Mouse (Mus musculus) gastrocnemius, postnatal 25 days (tissue): ENCODE results near the gene Sox8. TPM values are rescaled to one million over a fixed set of nuclear protein-coding genes. Genes with fewer than 3 reads are reported as not detected.

Experiments used
- DNase-seq: peaks from one replicate; pipeline ENCODE4 v3.0.0; 2022
- long read RNA-seq, 2 experiments: library from polyadenylated mRNA; stranded (forward); transcript quantifications; one replicate each; pipeline ENCODE4 v2.0.0; 2021
- total RNA-seq, 2 experiments: library from RNA; stranded (reverse); gene quantifications; 1 replicate in 1 of 2; 2 replicates in 1 of 2; pipeline ENCODE4 v1.2.3; 2021

Sox8 gene
- 1 to 10 TPM; 1.4 to 2.3 TPM for total RNA-seq
- long read RNA-seq, experiment 1, partial matches to known transcripts, result 0 of 1 reads
- long read RNA-seq, experiment 1, other reads (novel, unspliced or antisense), result 1 of 1 reads
- long read RNA-seq, experiment 2, partial matches to known transcripts, result 0 of 8 reads
- long read RNA-seq, experiment 2, other reads (novel, unspliced or antisense), result 4 of 8 reads

DNA sequence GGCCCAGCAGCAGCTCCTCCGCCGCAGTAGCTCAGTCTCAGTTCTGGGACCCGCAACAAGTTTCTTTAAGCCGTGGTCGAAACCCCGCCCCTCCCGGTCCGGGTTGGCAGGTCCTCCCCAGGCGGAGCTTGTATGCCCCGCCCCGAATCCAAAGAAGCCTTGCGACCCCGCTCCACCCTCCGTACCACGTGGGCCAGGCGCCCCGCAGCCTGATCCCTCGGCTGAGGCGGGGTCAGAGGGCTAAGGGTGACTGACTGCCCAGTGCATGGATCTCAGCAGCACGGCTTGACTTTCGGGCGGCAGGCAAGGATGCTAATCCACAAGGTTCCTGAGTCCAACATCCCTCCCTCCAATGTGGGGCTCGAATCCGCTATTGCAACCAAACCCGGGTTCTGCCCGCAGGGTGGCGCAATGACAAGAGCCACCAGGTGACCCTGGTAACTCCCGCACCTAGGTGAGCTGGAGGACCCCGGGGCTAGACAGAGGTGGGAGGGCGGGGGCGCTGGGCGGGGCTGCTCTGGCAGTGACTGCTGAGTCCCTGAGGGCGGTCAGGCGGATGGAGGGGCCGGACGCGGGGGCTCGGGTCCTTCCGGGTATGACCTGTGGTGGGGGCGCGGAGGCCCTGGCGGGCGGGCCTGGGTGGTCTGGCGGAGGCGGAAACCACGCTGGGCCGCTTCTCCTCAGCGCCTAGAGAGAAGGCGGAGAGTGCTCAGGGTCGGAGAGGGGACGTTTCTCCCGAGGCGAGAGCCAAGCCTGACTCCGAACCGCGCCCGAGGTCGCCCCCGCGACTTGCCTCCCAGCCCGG lies at the start of gene Sox8:
Gene Sox8, minus strand, starts transcription at position 39 of the 805 bp plus-strand sequence.
- peak; percentile 89 for DNase-seq

DNA sequence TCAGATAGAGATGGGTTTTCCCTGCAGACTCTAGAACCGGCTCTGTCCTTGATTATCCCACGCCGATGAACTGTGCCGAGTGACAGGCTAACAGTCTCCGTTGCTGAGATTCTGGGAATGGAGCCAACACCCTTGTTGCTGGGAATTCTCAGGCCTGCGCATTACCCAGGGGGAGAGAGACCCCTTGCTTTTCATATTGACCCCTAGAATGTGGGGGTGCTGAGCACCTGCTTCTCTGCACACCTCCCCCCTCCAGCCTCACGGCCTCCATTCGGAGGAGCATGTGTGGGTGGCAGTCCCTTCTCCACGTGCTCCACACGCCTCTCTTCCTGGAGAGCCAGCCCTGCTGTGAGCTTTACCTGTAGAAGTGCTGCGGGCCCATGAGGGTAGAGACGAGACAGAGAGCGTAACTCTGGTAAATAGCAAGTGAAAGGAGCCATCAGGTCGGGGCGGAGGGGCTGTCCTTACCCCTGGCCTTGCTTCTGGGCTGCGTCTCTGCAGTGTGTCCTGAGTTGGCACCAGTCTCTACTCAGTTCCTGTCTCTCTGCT lies 48.1 kb upstream of the Sox8 start:
- DNase-seq, result no peak

DNA sequence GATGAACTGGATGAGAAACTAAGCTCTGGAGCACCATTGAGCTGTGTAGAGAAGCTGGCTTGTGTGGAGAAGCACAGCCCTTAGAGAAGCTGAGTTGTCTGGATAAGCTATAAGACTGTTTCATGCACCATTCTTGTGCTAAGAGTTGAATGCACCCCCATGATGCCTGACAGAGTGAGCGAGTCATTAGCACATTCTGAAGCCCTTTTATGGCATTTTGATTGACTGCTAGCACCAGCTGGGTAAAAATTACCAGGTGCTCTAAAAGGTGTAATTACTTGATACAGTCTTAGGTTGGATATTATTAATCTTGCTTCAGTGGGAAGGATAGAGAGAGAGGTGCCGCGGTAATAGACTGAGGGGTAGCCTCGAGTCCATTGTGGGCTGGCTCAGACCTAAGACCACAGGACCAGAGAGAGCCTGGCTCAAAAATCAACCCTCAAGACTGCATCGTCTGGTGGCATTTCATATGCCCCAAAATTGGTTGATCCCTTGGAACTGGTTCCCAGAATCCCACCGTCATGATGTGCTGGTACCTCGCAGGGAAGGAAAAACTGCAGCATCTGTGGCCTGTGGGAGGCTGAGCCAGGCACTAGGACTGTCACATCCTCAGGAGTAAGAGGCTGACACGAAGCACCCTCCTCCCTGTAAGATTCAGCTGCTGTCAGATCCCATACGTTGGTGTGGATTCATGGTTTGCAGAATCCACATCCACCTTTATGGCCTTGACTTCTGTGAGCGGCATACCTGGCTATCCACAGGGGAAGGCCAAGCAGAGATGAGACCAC lies 44.4 kb upstream of the Sox8 start:
- DNase-seq, result no peak

DNA sequence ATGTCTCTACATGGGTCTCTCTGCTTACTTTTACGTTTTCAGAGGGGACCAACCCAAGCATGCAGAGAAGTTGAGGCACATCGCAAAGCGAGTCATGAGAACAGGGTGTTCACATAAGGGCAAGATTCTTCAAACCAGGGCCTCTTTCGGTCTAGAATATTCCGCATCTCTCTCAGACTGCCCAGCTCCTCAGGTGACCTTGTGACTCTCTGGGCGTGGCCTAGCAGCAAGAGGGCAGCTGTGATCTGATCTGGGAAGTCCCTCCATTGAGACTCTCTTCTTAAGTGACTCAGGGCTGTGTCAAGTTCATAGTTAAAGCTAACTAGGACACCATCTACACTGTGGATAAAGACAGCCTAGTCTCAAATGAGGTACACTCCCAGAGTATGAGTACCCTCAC lies 42.8 kb upstream of the Sox8 start:
- no peak for DNase-seq

DNA sequence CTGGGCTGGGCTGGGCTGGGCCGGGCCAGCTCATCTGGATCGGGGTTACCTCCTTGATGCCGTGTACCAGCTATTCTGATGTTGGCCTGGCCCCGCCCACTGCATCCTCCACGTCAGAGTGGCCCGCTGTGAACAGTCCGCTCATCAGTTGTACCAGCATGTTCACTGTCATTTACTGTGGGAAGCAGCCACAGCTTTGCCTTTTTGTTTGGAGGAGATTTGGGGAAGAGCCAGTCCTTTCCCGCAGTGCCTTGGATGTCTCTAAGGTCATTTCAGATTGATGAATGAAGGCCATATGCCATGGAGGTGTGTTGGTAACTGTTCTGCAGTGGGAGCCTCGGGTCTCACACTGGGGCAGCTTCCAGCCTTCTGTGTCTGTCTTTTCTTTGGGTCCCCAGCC lies 42.1 kb upstream of the Sox8 start:
- no peak for DNase-seq

DNA sequence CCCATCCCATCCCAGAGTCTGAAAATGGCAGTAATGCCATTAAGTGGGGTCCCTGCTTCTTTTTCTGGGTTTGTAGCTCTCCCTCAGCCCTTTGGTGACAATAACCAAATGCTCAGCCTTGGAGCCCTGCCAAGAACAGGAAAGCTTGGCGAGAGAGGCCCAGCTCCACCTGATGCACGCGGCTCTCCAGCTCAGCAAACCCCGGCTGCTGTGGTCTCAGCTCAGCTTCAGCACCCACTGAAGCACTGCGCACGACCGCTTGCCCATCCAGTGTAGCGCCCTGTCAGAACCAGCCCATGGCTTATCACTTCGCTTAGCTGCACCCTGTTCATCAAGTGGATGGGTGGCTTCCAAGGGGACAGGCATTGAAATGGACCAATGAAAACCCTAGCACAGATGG lies 39.7 kb upstream of the Sox8 start:
- DNase-seq, result no peak

DNA sequence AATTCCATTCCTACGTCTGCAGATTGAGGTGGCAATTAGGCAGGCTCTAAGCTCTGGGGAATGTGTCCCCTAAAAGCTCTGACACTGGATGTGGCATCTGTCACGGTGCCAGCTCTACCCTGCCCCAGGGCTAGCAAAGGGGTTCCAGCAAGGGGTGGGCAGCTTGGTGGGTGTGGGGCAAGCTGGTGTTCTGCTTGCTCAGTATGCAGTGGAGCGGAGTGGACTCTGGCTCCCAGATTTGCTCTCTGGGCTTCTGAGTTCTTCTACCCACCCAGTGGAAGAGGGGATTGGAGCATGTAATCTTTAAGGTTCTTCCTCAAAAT lies 39.0 kb upstream of the Sox8 start:
- no peak for DNase-seq

DNA sequence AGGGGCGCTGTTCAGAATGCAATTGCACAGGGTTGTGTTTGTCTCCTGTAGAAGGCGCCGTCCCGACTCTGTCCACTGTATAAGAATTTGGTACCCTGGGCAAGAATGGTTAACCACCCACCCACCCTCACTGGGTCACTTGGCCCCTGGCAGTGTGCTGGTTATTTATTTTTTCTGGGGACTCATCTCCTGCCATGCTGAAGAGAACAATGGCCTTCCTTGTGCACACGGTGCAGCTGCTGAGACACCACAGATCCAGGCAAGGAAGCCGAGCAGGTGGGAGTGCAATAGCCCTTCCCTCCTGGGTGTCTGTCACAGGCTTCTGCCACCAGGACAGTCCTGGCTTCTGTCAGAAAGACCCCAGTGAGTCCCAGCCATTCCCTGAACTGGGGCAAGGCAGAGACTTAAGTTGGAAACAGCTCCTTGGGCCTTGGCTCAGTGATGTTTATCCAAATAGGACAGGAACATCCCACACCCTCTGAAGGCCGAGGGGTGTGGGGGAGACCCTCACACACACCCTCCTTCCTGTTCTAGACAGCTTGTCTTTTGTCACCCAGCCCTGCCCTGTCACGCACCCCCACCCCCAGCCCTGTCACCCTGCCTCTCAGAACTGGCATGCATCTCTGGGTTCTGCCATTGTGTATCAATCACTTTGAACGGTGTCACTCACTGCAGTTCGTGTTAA lies 38.5 kb upstream of the Sox8 start:
- no peak for DNase-seq

DNA sequence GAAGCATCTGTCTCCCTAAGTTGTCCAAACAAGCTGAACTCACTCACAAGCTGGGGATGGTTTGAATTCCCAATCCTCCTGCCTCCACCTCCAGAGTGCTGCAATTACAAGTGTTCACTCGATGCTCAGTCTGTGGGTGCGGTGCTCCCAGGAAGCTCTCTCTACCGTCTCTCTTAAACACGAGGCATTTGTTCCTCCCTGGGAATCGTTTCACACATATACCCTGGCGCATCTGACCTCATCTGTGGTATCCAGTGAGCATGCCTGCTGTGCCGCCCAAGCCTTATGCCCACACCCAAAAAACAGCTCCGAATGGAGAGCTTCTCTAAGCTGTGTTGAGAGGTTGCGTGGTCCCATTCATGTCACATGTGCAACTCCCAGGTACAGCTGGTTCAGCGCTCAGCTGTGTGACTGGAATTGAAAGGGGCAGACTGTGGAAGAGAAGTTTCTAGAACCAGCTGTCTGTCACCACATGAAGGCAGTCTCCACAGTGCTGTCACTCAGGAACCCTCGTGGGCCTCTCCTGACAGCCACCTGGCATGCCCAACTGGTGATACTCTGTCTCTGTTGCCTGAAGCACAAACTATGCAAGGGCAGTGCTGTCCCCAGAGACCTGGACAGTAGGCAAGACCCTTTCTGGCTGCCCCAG lies 37.8 kb upstream of the Sox8 start:
- no peak for DNase-seq

DNA sequence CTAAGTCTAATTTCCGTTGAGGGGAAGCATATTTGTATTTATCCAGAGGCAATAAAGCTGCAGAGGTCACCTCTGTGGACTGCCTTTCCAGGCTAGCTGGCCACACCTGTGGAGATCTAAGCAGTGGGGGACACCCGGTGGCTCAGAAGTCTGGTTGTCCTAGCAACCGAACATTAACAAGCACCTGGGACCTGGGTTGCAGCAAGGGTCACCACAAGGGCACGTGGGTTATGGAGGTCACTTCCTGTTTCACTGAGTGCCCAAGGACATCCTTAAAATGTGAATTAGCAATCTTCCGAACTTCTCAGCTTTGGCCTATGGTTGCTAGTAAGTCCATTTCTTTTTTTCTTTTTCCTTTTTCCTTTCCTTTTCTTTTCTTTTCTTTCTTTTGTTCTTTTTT lies 33.7 kb upstream of the Sox8 start:
- no peak for DNase-seq

DNA sequence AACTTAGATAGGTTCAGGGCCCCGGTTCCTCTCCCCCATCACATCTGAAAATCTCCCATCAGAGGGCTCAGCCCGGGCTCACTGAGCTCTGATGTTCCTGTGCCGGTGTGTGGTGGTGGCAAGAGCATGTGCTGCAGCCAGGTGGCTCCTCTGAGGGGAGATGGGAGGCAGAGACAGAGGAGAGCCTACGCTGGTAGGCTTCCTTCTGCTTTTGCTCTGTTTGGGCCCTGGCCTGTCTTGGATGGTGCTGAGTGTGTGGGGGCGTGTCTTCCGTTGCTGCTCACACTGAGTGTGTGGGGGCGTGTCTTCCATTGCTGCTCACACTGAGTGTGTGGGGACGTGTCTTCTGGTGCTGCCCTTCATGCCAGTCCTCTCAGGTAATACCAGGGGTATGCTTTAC lies 31.9 kb upstream of the Sox8 start:
- DNase-seq, result no peak

DNA sequence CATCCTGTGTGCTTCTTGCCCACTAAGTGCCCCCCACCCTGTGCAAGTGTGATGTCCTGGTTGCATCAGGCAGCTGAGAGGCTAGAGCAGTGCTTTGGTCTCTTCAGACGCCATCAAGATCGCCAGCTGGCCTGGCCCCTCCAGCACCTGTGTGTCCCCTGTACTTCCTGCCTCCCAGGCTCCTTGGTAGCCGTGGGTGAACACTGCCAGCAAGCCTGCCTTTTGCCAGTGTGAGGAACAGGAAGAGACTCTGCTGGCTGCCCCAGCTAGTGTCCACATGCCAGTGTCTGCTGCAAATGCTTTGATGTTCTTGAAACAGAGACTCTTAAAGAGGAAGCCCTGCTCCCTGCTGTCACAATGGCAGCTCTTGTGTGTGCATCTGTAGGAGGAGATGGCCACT lies 27.1 kb upstream of the Sox8 start:
- DNase-seq, result no peak

DNA sequence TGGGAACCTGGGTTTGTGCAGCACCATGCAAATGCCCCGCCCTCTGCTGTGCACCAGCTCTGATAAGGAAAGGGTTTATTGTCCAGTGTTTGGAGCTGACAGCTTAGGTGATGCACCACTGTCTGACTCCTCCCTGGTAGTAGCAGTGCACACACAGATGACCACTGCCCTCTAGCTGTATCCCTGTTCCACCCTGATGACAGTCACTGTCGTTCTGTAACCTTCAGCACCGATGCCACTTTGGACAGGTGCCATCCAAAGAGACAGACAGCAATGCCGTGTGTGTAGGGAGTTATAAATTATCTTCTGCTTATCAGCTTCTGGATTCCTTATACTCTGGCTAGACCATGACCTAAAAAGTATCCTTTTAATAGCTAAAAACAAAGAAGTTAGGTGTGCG lies 25.0 kb upstream of the Sox8 start:
- no peak for DNase-seq

GRCm38 (mm10) chr17:25593411-25594261 lies 23.1 kb upstream of the Sox8 start:
- DNase-seq, result no peak

GRCm38 (mm10) chr17:25592336-25592735 lies 21.9 kb upstream of the Sox8 start:
- DNase-seq, result peak; percentile 84

DNA sequence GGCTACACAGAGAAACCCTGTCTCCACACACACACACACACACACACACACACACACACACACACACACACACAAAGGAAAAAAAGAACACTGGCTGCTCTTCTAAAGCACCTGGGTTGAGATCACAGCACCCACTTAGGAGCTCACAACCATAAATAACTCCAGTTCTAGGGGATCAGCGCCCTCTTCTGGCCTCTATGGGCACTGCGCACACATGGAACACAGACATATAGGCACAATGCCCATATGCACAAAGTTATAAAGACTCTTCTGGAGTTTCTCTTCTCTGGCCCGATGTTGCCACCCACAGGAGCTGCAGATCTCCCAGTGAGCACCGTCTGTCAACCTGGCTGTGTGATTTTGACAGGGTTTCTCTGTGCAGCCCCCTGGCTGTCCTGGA lies 20.5 kb upstream of the Sox8 start:
- DNase-seq, result no peak

GRCm38 (mm10) chr17:25590068-25590467 lies 19.6 kb upstream of the Sox8 start:
- no peak for DNase-seq

- DNase-seq, result no peak
Observed at GRCm38 (mm10) chr17:25584646-25585045, 14.2 kb upstream of the Sox8 start.

DNA sequence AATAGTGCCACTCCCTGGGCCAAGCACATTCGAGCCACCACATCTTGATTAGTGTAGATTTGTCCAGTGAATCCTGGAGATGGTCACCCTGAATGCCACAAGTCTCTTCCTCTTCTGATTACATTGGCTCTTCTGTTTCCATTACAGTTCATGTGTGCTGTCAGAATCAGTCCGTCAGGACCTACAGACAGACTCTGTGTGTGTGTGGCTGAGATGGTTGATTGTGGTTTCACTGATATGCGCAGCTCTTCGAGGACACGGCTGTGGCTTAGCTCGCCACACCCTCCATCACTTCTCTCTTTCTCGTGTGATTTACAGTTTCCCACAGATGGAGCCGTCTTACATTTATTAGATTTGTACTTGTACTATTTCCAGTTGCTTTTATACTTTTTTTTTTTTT lies 13.4 kb upstream of the Sox8 start:
- DNase-seq, result no peak

GRCm38 (mm10) chr17:25583099-25583498 lies 12.6 kb upstream of the Sox8 start:
- no peak for DNase-seq

- DNase-seq, result no peak
Observed at GRCm38 (mm10) chr17:25582076-25582475, 11.6 kb upstream of the Sox8 start.
